Mouse (Mus musculus) liver, embryonic 18 days (tissue): ENCODE data around the gene Hist2h4. TPM values are rescaled to one million over a fixed set of nuclear protein-coding genes. Genes with fewer than 3 reads are reported as not detected.

Source experiments
- polyA plus RNA-seq: library from polyadenylated mRNA; depleted of rRNA; stranded (reverse); fragments of >200 nt; gene quantifications from 2 replicates; pipeline ENCODE4 v1.2.3, GENCODE M21; 2012; rRNA removed

Hist2h4 gene
- 4.5 and 4.7 TPM in 2 replicates for polyA plus RNA-seq

DNA sequence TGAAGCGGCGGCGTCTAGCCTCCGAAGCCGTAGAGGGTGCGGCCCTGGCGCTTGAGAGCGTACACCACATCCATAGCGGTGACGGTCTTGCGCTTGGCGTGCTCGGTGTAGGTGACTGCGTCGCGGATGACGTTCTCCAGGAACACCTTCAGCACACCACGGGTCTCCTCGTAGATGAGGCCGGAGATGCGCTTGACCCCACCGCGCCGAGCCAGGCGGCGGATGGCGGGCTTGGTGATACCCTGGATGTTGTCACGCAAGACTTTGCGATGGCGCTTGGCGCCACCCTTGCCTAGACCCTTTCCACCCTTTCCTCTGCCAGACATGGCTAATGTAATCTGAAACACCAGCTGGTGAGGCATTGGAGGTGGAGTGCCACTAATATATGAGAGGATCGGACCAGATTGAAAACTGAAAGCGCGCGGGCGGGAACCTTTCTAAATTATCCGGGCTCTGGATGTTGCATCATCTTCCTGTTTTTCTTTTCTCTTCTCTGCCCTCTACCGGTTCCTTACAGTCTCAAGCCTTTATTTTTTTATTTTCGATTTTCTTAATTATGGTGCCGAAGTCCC is at the start of gene Hist2h4:
Gene Hist2h4, minus strand, starts transcription at position 333 of the 572 bp plus-strand sequence.

DNA sequence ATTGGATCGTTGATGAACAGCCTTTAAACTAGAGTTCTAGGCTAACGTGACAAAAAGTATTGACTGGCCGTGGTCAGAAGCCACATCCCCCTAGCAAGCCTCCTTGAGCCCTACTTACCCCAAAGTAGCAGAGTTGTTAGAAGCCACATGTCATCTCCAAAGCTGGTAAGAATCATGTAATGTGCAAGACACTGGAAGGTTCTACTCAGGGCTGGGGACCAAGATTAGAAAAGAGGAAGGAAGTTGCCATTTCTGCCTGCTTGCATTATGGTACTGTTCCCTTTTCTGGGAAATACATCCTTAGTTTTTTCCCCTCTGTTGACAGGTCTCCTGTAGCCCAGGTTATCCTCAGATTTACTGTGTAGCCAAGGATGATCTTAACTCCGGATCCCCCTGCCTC is 30.7 kb upstream of the Hist2h4 start, which contains the start of gene Fcgr1:
Gene Fcgr1, minus strand, starts transcription at position 183 of the 400 bp plus-strand sequence.

DNA sequence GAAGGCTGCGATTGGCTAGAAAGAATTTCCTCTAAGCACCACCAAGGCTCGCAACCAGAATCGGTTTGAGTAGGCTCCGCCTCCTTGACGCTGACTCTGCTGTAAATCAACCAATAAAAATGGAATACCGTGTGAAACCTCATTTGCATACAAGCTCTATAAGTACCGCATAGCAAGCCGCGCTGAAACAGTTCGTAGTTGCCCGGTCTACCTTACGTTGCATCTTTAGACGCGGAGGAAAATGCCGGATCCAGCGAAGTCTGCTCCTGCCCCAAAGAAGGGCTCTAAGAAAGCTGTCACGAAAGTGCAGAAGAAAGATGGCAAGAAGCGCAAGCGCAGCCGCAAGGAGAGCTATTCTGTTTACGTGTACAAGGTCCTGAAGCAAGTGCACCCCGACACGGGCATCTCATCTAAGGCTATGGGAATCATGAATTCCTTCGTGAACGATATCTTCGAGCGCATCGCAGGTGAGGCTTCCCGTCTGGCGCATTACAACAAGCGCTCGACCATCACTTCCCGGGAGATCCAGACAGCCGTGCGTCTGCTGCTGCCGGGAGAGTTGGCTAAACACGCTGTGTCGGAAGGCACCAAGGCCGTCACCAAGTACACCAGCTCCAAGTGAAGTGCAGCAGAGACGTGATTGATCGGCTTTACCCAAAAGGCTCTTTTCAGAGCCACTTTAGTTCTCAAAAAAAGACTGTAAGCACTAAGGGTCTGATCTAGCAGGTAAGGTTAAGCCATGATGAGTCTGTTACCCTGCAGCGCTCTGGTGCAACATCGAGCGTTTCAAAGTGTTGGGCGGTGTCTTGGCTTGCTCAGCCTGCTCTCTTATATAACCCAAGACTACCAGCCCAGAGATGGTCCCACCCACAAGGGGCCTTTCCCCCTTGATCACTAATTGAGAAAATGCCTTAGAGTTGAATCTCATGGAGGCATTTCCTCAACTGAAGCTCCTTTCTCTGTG is 6.7 kb upstream of the Hist2h4 start, which contains the start of gene Hist2h2bb:
Gene Hist2h2bb, plus strand, starts transcription at position 242 of the 964 bp plus-strand sequence.

DNA sequence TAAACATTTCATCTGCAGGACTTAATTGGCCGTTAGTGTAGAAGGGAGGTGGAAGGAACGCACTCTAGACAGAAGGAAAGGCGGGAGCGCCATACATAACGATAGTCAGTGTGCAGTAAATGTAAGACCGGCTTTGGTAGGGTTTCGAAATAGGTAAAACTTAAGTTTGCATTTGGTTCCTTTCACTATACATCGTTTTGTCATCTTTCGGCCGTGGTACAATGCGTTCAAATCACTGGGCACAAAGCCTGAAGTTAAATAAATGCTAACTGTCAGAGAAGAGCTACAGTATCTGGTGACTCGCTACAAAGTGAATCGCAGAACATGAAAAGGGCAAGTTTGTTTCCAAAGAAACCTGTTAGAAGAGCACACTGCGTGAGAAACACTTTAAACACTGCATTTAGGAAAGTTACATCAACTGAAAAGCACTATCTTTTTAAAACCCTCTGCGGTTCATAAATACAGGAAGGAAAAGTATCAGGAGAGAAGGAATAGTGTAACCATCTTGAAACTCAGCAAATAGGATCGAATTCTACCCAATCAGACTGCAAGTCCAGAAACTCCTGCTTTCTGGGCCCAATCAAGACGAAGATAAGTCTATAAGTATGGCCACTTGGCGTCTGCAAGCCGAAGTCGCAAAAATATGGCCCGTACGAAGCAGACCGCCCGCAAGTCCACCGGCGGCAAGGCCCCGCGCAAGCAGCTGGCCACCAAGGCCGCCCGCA is 5.1 kb upstream of the Hist2h4 start, which contains the start of gene Hist2h3b:
Gene Hist2h3b, plus strand, starts transcription at position 604 of the 725 bp plus-strand sequence.

GRCm38 (mm10) chr3:96246427-96246856 is 16.7 kb downstream of the Hist2h4 start, which contains the start of gene Hist2h3c1:
Hist2h3c1 (plus strand) TSS chr3:96246685.

DNA sequence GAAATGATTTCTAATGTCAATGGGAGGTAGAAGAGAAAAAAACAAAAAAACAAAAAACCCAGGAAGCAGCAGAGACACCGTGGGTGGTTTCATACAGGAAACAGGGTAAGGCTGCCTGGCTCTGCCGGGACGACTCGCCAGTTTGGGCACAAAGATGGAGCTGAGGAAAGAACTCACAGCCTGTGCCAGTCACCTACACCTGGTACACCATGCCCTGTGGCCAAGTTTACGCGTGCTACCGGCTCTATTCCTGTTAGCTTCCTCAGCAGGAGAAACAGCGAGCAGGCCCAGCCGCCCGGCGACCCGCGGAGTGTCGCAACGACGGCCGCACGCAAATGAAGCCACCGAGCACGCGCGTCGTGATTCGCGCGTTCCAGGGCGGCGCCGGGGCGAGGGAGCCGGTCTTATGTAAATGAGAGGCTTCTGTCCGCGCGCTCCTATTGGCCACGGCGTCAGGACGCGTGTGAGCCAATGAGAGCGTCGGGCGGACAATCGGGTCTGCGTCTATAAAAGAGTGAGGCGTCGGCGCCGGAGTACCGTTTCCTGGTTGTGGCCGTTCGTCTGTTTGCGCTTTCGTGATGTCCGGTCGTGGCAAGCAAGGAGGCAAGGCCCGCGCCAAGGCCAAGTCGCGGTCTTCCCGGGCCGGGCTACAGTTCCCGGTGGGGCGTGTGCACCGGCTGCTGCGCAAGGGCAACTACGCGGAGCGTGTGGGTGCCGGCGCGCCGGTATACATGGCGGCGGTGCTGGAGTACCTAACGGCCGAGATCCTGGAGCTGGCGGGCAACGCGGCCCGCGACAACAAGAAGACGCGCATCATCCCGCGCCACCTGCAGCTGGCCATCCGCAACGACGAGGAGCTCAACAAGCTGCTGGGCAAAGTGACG is 17.9 kb downstream of the Hist2h4 start, which contains the start of gene Hist2h2aa1:
Gene Hist2h2aa1, plus strand, starts transcription at position 495 of the 884 bp plus-strand sequence.

DNA sequence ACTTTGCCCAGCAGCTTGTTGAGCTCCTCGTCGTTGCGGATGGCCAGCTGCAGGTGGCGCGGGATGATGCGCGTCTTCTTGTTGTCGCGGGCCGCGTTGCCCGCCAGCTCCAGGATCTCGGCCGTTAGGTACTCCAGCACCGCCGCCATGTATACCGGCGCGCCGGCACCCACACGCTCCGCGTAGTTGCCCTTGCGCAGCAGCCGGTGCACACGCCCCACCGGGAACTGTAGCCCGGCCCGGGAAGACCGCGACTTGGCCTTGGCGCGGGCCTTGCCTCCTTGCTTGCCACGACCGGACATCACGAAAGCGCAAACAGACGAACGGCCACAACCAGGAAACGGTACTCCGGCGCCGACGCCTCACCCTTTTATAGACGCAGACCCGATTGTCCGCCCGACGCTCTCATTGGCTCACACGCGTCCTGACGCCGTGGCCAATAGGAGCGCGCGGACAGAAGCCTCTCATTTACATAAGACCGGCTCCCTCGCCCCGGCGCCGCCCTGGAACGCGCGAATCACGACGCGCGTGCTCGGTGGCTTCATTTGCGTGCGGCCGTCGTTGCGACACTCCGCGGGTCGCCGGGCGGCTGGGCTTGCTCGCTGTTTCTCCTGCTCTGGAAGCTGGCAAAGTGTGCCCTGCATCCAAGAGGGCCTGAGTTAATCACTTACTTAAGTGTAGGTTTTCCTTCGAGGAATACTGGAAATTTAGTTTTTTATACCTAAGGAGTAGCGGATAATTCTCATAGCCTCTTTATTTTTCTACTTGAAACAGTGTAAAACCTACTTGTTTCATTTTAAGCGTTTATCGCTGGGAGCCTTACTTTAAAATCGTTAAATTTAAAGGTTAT is 22.9 kb downstream of the Hist2h4 start, which contains the start of gene Hist2h2aa2:
Gene Hist2h2aa2, minus strand, starts transcription at position 328 of the 850 bp plus-strand sequence.

GRCm38 (mm10) chr3:96238954-96239793 is 23.9 kb downstream of the Hist2h4 start, which contains the start of gene Hist2h3c2:
Hist2h3c2 (minus strand) TSS chr3:96239127.

DNA sequence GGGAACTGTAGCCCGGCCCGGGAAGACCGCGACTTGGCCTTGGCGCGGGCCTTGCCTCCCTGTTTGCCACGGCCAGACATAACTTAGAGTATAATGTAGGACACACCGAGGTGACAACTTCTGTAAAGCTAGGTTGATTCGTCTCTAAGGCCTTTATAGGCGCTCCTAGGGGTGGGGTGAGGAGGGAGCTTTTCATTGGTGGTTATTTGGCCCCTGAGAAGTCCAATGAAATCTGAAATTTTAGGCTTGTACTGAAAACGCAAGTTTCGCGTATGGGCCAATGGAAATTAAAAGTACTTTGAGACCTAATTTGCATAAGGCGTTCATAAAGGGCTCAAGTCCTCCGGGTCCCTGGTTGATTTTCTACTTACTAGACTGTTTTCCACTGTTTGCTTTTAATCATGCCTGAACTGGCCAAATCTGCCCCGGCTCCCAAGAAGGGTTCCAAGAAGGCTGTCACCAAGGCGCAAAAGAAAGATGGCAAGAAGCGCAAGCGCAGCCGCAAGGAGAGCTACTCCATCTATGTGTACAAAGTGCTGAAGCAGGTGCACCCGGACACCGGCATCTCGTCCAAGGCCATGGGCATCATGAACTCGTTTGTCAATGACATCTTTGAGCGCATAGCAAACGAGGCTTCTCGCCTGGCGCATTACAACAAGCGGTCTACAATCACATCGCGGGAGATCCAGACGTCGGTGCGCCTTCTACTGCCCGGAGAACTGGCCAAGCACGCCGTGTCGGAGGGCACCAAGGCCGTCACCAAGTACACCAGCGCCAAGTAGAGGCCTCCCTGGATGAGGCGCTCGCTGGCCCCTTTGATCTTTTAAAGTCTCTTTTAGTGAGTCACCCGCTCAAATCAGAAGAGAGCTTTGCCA is 42.1 kb downstream of the Hist2h4 start, which contains the start of the genes Hist2h2ac and Hist2h2be:
Gene Hist2h2ac, minus strand, starts transcription at position 116 of the 875 bp plus-strand sequence.
Gene Hist2h2be, plus strand, starts transcription at position 355 of the 875 bp plus-strand sequence.

DNA sequence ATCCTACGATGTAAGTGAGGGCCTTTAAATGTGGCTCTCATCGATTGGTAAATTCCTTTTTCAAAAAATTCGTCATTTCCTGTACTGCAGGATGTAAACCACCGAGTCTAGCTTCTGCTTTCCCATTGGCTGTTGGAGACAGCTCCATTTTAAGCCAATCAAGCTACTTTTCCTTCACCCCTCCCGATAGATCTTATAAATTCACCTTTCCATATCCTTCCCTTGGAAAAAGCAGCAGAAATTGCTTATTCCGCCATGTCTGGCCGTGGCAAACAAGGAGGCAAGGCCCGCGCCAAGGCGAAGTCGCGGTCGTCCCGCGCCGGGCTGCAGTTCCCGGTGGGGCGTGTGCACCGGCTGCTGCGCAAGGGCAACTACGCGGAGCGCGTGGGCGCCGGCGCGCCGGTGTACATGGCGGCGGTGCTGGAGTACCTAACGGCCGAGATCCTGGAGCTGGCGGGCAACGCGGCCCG is 43.4 kb downstream of the Hist2h4 start, which contains the start of the genes Bola1 and Hist2h2ab:
Gene Bola1, minus strand, starts transcription at position 49 of the 470 bp plus-strand sequence.
Gene Hist2h2ab, plus strand, starts transcription at position 205 of the 470 bp plus-strand sequence.

Other genes starting within 250 kb of the Hist2h4 start
- 4.7 and 5.3 TPM in 2 replicates for gene Vps45, start 204.8 kb downstream of the Hist2h4 start, polyA plus RNA-seq
- gene Otud7b, start 158.8 kb downstream of the Hist2h4 start, polyA plus RNA-seq: 3.6 and 3.7 TPM in 2 replicates
- 9.6 and 12.3 TPM in 2 replicates for gene Mtmr11, start 101.3 kb downstream of the Hist2h4 start, polyA plus RNA-seq
- 26.1 and 26.7 TPM in 2 replicates for gene Sf3b4, start 91.0 kb downstream of the Hist2h4 start, polyA plus RNA-seq
- 0.30 and 0.41 TPM in 2 replicates for gene Sv2a, start 82.2 kb downstream of the Hist2h4 start, polyA plus RNA-seq
- 29.2 and 31.1 TPM in 2 replicates for gene Bola1, start 43.6 kb downstream of the Hist2h4 start, polyA plus RNA-seq
- 0.42 and 0.82 TPM in 2 replicates for gene Hist2h2ab, start 43.4 kb downstream of the Hist2h4 start, polyA plus RNA-seq
- 7.7 and 8.1 TPM in 2 replicates for gene Hist2h2ac, start 42.4 kb downstream of the Hist2h4 start, polyA plus RNA-seq
- 8.3 and 14.1 TPM in 2 replicates for gene Hist2h2be, start 42.2 kb downstream of the Hist2h4 start, polyA plus RNA-seq
- gene Hist2h3c2, start 24.2 kb downstream of the Hist2h4 start, polyA plus RNA-seq: 31.1 and 37.7 TPM in 2 replicates
- gene Hist2h2aa2, start 23.0 kb downstream of the Hist2h4 start, polyA plus RNA-seq: 39.3 and 40.4 TPM in 2 replicates
- gene Hist2h2aa1, start 17.8 kb downstream of the Hist2h4 start, polyA plus RNA-seq: 83.3 and 119 TPM in 2 replicates
- 1.9 and 8.4 TPM in 2 replicates for gene Hist2h3c1, start 16.6 kb downstream of the Hist2h4 start, polyA plus RNA-seq
- gene Hist2h3b, start 5.3 kb upstream of the Hist2h4 start, polyA plus RNA-seq: 30.7 and 34.8 TPM in 2 replicates
- gene Hist2h2bb, start 6.4 kb upstream of the Hist2h4 start, polyA plus RNA-seq: 7.1 and 7.9 TPM in 2 replicates
- gene Fcgr1, start 30.7 kb upstream of the Hist2h4 start, polyA plus RNA-seq: 9.7 and 11.7 TPM in 2 replicates
- gene BC107364, start 189.0 kb upstream of the Hist2h4 start, polyA plus RNA-seq: 0.05 and 0.07 TPM in 2 replicates